Mouse (Mus musculus): ENCODE measurements around the gene Epb41l3.
A peak's percentile ranks its signal among the peaks of the same experiment; 100 is the strongest.

Epb41l3 gene

GRCm38 (mm10) chr17:69075501-69076237 is at the start of gene Epb41l3:
Gene Epb41l3 (plus strand): TSS chr17:69075683.
- peak; percentile 96 for DNase-seq (ENCODE audit: low read depth, low spot score)

- DNase-seq (ENCODE audit: low read depth, low spot score): no peak
Observed at GRCm38 (mm10) chr17:69038760-69039675, 36.5 kb upstream of the Epb41l3 start.

GRCm38 (mm10) chr17:69041516-69041915 is 34.0 kb upstream of the Epb41l3 start:
- peak; percentile 3 for DNase-seq (ENCODE audit: low read depth, low spot score)

- no peak for DNase-seq (ENCODE audit: low read depth, low spot score)
Observed at GRCm38 (mm10) chr17:69048826-69049225, 26.7 kb upstream of the Epb41l3 start.

GRCm38 (mm10) chr17:69054029-69054428 is 21.5 kb upstream of the Epb41l3 start:
- peak; percentile 63 for DNase-seq (ENCODE audit: low read depth, low spot score)

- peak; percentile 65 for DNase-seq (ENCODE audit: low read depth, low spot score)
Observed at GRCm38 (mm10) chr17:69059760-69060159, 15.7 kb upstream of the Epb41l3 start.

- no peak for DNase-seq (ENCODE audit: low read depth, low spot score)
Observed at GRCm38 (mm10) chr17:69060388-69060787, 15.1 kb upstream of the Epb41l3 start.

GRCm38 (mm10) chr17:69061883-69062745 is 13.4 kb upstream of the Epb41l3 start:
- DNase-seq (ENCODE audit: low read depth, low spot score): no peak

- DNase-seq (ENCODE audit: low read depth, low spot score): no peak
Observed at GRCm38 (mm10) chr17:69067937-69068739, 7.3 kb upstream of the Epb41l3 start.

- no peak for DNase-seq (ENCODE audit: low read depth, low spot score)
Observed at GRCm38 (mm10) chr17:69074095-69074494, 1.4 kb upstream of the Epb41l3 start.

- DNase-seq (ENCODE audit: low read depth, low spot score): peak; percentile 96
Observed at GRCm38 (mm10) chr17:69076238-69076625, 749 bp downstream of the Epb41l3 start.

GRCm38 (mm10) chr17:69076747-69077543 is 1.5 kb downstream of the Epb41l3 start:
- peak; percentile 40 for DNase-seq (ENCODE audit: low read depth, low spot score)

- DNase-seq (ENCODE audit: low read depth, low spot score): no peak
Observed at GRCm38 (mm10) chr17:69077544-69077920, 2.0 kb downstream of the Epb41l3 start.

- DNase-seq (ENCODE audit: low read depth, low spot score): peak; percentile 34
Observed at GRCm38 (mm10) chr17:69082316-69082715, 6.8 kb downstream of the Epb41l3 start.

GRCm38 (mm10) chr17:69091618-69092017 is 16.1 kb downstream of the Epb41l3 start:
- DNase-seq (ENCODE audit: low read depth, low spot score): no peak

GRCm38 (mm10) chr17:69097068-69097467 is 21.6 kb downstream of the Epb41l3 start:
- no peak for DNase-seq (ENCODE audit: low read depth, low spot score)

GRCm38 (mm10) chr17:69097955-69098354 is 22.5 kb downstream of the Epb41l3 start:
- peak; percentile 77 for DNase-seq (ENCODE audit: low read depth, low spot score)

GRCm38 (mm10) chr17:69103326-69103725 is 27.8 kb downstream of the Epb41l3 start:
- DNase-seq (ENCODE audit: low read depth, low spot score): no peak

GRCm38 (mm10) chr17:69105035-69105798 is 29.7 kb downstream of the Epb41l3 start:
- DNase-seq (ENCODE audit: low read depth, low spot score): no peak

Measured in brain, adult 2 months (tissue).